Mouse (Mus musculus) limb, embryonic 12.5 days (tissue): ENCODE measurements around the gene Btbd9. TPM values are rescaled to one million over a fixed set of nuclear protein-coding genes. Genes with fewer than 3 reads are reported as not detected.

Experiments used
- ATAC-seq: fragments of 200-750 bp; cut with Nextera tagmentation; 2 replicates; pipeline ENCODE4 v1.8.0; 2017; ENCODE audit warnings: low read depth, moderate TSS enrichment; ENCODE audit not compliant: insufficient number of reproducible peaks, insufficient read depth, low FRiP score, low TSS enrichment
- H3K27ac ChIP-seq: fragments of 300-500 bp; sonication (generic); 2 replicates; pipeline ENCODE4 v1.5.1; 2016; ENCODE audit warnings: mild to moderate bottlenecking, moderate library complexity
- H3K27me3 ChIP-seq: fragments of 300-500 bp; sonication (generic); 2 replicates; pipeline ENCODE4 v1.6.1; 2016; ENCODE audit warnings: mild to moderate bottlenecking, moderate library complexity
- H3K36me3 ChIP-seq: fragments of 300-500 bp; sonication (generic); 2 replicates; pipeline ENCODE4 v1.6.1; 2016; ENCODE audit warnings: mild to moderate bottlenecking, moderate library complexity
- H3K4me1 ChIP-seq: fragments of 300-500 bp; sonication (generic); replicated peaks from 2 replicates; pipeline ENCODE4 v1.6.1; 2016
- H3K4me2 ChIP-seq: fragments of 300-500 bp; sonication (generic); 2 replicates; pipeline ENCODE4 v1.6.1; 2016; ENCODE audit warnings: mild to moderate bottlenecking, moderate library complexity
- H3K4me3 ChIP-seq: fragments of 300-500 bp; sonication (generic); replicated peaks from 2 replicates; pipeline ENCODE4 v1.5.1; 2016; ENCODE audit warnings: mild to moderate bottlenecking
- H3K9ac ChIP-seq: fragments of 300-500 bp; sonication (generic); replicated peaks from 2 replicates; pipeline ENCODE4 v1.6.1; 2016; ENCODE audit warnings: mild to moderate bottlenecking, moderate library complexity
- H3K9me3 ChIP-seq: fragments of 300-500 bp; sonication (generic); 2 replicates; pipeline ENCODE4 v1.6.1; 2016; ENCODE audit warnings: mild to moderate bottlenecking, moderate library complexity
- WGBS: fragments of 180-500 bp; shearing (Covaris S2); methylation state at CpG from one replicate; pipeline ENCODE4 v1.1.7; 2016; 5-methylcytosine and 5-hydroxymethylcytosine counted together
- polyA plus RNA-seq: library from polyadenylated mRNA; unstranded; fragments of >200 nt; fragmentation: Nextera tagmentation; extraction: Ambion mirVana; gene quantifications from 2 replicates; pipeline ENCODE4 v1.2.1, GENCODE M21; 2016

The Btbd9 gene
- polyA plus RNA-seq, 1 experiment from 2014 or later = 70.6 TPM

DNA sequence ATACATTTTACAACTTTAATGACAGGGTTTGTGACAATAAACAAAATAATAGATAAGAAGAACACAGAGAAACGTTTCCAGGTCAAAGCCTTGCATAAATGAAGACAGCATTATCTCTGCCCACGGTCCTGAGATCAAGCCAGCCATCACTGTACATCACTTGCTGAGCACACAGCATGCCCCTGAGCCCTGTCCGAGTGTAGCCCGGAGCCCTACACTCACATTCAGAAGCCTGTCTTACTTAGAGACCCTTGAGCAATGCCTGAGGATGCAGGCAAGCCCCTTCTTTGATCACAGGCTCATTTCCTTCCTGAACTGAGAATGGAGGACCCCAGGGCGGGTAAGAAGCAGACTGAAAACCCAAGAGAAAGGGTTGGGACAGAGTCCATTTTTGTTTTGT, 240.0 kb downstream of the Btbd9 start:
- no peaks in the 10 kb centered on the region for H3K36me3 ChIP-seq
- H3K4me1 ChIP-seq = peaks cover 25% of the 10 kb centered on the region
- H3K9ac ChIP-seq = no peak overlapping the region
- H3K27ac ChIP-seq = no peak overlapping the region
- H3K9me3 ChIP-seq = no peaks in the 10 kb centered on the region
- no peak for ATAC-seq
- WGBS = 48% methylated on average over 5 of the region's 5 CpGs
- no peaks in the 10 kb centered on the region for H3K27me3 ChIP-seq
- no peak overlapping the region for H3K4me3 ChIP-seq
- H3K4me2 ChIP-seq = no peak overlapping the region

- ATAC-seq = no peak
- WGBS = 22% methylated on average over 8 of the region's 8 CpGs
- no peak overlapping the region for H3K4me3 ChIP-seq
- H3K36me3 ChIP-seq = no peaks in the 10 kb centered on the region
- peak overlapping the region; percentile 18; the same call in 1 of the 2 replicates for H3K27ac ChIP-seq
- peaks cover 25% of the 10 kb centered on the region for H3K4me1 ChIP-seq
- no peak overlapping the region for H3K9ac ChIP-seq
- no peaks in the 10 kb centered on the region for H3K9me3 ChIP-seq
- H3K27me3 ChIP-seq = no peaks in the 10 kb centered on the region
- no peak overlapping the region for H3K4me2 ChIP-seq
These were observed 240.5 kb downstream of the Btbd9 start for GRCm38 (mm10) chr17:30335746-30336145.

GRCm38 (mm10) chr17:30334257-30334656, 242.0 kb downstream of the Btbd9 start:
- no peak overlapping the region for H3K4me3 ChIP-seq
- ATAC-seq = no peak
- no peak overlapping the region for H3K27ac ChIP-seq
- no peaks in the 10 kb centered on the region for H3K36me3 ChIP-seq
- WGBS = 89% methylated on average over 6 of the region's 6 CpGs
- no peaks in the 10 kb centered on the region for H3K27me3 ChIP-seq
- no peaks in the 10 kb centered on the region for H3K9me3 ChIP-seq
- peaks cover 25% of the 10 kb centered on the region for H3K4me1 ChIP-seq
- no peak overlapping the region for H3K9ac ChIP-seq
- H3K4me2 ChIP-seq = no peak overlapping the region

- Histone ChIP-seq H3K4me1 (peaks cover 25% of the 10 kb centered on the region), H3K36me3 (no peaks in the 10 kb centered on the region), H3K9me3 (no peaks in the 10 kb centered on the region), H3K9ac (no peak overlapping the region), H3K27ac (no peak overlapping the region), H3K4me3 (no peak overlapping the region), H3K4me2 (no peak overlapping the region), H3K27me3 (no peaks in the 10 kb centered on the region)
- no peak for ATAC-seq
- WGBS = 85% methylated on average over 4 of the region's 4 CpGs
These were observed 243.2 kb downstream of the Btbd9 start for GRCm38 (mm10) chr17:30333136-30333535.

- Histone ChIP-seq H3K4me3 (no peak overlapping the region), H3K27me3 (no peaks in the 10 kb centered on the region), H3K9me3 (no peaks in the 10 kb centered on the region), H3K27ac (no peak overlapping the region), H3K9ac (no peak overlapping the region), H3K4me2 (no peak overlapping the region), H3K36me3 (no peaks in the 10 kb centered on the region), H3K4me1 (peaks cover 19% of the 10 kb centered on the region)
- WGBS = 69% methylated on average over 6 of the region's 6 CpGs
- ATAC-seq = no peak
These were observed 244.9 kb downstream of the Btbd9 start for GRCm38 (mm10) chr17:30331380-30331779.

GRCm38 (mm10) chr17:30329531-30329930, 246.8 kb downstream of the Btbd9 start:
- no peaks in the 10 kb centered on the region for H3K9me3 ChIP-seq
- H3K4me3 ChIP-seq = no peak overlapping the region
- H3K36me3 ChIP-seq = no peaks in the 10 kb centered on the region
- no peaks in the 10 kb centered on the region for H3K27me3 ChIP-seq
- no peak overlapping the region for H3K4me2 ChIP-seq
- H3K9ac ChIP-seq = no peak overlapping the region
- H3K27ac ChIP-seq = no peak overlapping the region
- peaks cover under 1% of the 10 kb centered on the region for H3K4me1 ChIP-seq
- 77% methylated on average over 2 of the region's 2 CpGs for WGBS
- ATAC-seq = no peak

GRCm38 (mm10) chr17:30328924-30329323, 247.4 kb downstream of the Btbd9 start:
- Histone ChIP-seq H3K9me3 (no peaks in the 10 kb centered on the region), H3K27me3 (no peaks in the 10 kb centered on the region), H3K4me2 (no peak overlapping the region), H3K4me1 (no peaks in the 10 kb centered on the region), H3K4me3 (no peak overlapping the region), H3K27ac (no peak overlapping the region), H3K9ac (no peak overlapping the region), H3K36me3 (no peaks in the 10 kb centered on the region)
- no peak for ATAC-seq
- WGBS = 60% methylated on average over 5 of the region's 5 CpGs

DNA sequence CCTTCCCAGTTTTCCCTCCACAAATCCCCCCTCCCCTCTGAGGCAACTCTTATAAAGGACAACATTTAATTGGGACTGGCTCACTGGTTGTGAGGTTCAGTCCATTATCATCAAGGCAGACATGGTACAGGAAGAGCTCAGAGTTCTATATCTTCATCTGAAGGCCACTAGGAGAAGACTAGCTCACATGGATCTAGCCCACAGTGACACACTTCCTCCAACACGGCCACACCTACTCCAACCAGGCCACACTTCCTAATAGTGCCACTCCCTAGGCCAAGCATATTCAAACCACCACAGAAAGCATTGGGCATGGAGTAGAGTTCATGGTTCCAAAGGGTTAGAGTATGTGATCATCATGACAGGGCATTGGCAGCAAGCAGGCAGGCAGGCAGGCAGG, 249.4 kb downstream of the Btbd9 start:
- H3K4me2 ChIP-seq = no peak overlapping the region
- no peak overlapping the region for H3K9ac ChIP-seq
- H3K36me3 ChIP-seq = no peaks in the 10 kb centered on the region
- no peak overlapping the region for H3K4me3 ChIP-seq
- H3K27me3 ChIP-seq = no peaks in the 10 kb centered on the region
- H3K9me3 ChIP-seq = no peaks in the 10 kb centered on the region
- H3K4me1 ChIP-seq = no peaks in the 10 kb centered on the region
- WGBS = 80% methylated on average over 1 of the region's 1 CpGs
- ATAC-seq = no peak
- H3K27ac ChIP-seq = no peak overlapping the region

GRCm38 (mm10) chr17:30320301-30320700, 256.0 kb downstream of the Btbd9 start:
- WGBS = 74% methylated on average over 1 of the region's 1 CpGs
- Histone ChIP-seq H3K4me3 (no peak overlapping the region), H3K9ac (no peak overlapping the region), H3K27me3 (no peaks in the 10 kb centered on the region), H3K4me2 (no peak overlapping the region), H3K4me1 (0 out of 2 replicates have a peak, but pooled peaks cover 7% of the 10 kb centered on the region), H3K9me3 (no peaks in the 10 kb centered on the region), H3K27ac (no peak overlapping the region), H3K36me3 (no peaks in the 10 kb centered on the region)
- no peak for ATAC-seq

DNA sequence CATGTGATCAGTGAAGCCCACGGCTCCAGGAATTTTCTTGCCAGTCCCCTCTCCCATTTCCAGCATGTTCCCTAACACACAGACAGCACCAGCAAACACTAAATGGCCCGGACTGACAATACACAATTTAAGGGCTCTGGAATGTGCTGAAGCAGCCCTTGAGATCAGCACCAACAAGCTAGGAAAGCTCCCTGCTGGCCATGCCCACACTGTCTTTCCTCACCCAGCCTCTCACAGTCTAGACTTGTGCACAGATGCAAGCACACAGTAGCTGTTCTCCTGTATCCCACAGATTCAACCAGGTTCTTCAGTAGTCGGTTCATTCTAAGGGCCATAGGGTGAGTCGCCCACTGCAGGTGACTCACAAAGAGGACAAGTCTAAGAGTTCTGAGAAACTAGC, 263.6 kb downstream of the Btbd9 start:
- H3K36me3 ChIP-seq = no peaks in the 10 kb centered on the region
- H3K4me2 ChIP-seq = no peak overlapping the region
- H3K4me3 ChIP-seq = no peak overlapping the region
- no peak overlapping the region for H3K9ac ChIP-seq
- 65% methylated on average over 4 of the region's 4 CpGs for WGBS
- no peak overlapping the region for H3K27ac ChIP-seq
- H3K27me3 ChIP-seq = no peaks in the 10 kb centered on the region
- ATAC-seq = no peak; the same call in 1 of the 2 replicates
- H3K9me3 ChIP-seq = no peaks in the 10 kb centered on the region
- peaks cover 3% of the 10 kb centered on the region; the same call in 1 of the 2 replicates for H3K4me1 ChIP-seq

- ATAC-seq = no peak
- Histone ChIP-seq H3K4me2 (no peak overlapping the region), H3K27me3 (no peaks in the 10 kb centered on the region), H3K9me3 (no peaks in the 10 kb centered on the region), H3K4me3 (no peak overlapping the region), H3K9ac (no peak overlapping the region), H3K27ac (no peak overlapping the region), H3K4me1 (peaks cover 6% of the 10 kb centered on the region; the same call in 1 of the 2 replicates), H3K36me3 (no peaks in the 10 kb centered on the region)
- 70% methylated on average over 4 of the region's 4 CpGs for WGBS
These were observed 266.7 kb downstream of the Btbd9 start for GRCm38 (mm10) chr17:30309627-30310026.

- Histone ChIP-seq H3K9me3 (no peaks in the 10 kb centered on the region), H3K27me3 (no peaks in the 10 kb centered on the region), H3K4me1 (peaks cover 6% of the 10 kb centered on the region; the same call in 1 of the 2 replicates), H3K36me3 (no peaks in the 10 kb centered on the region), H3K9ac (no peak overlapping the region), H3K4me2 (no peak overlapping the region), H3K27ac (no peak overlapping the region), H3K4me3 (no peak overlapping the region)
- ATAC-seq = no peak
- 88% methylated on average over 4 of the region's 4 CpGs for WGBS
These were observed 267.4 kb downstream of the Btbd9 start for GRCm38 (mm10) chr17:30308889-30309288.
